Mouse (Mus musculus) heart, adult 8-10 months (tissue): ENCODE measurements at regions not wholly inside any gene's neighbourhood (a gene's known extent, or its start where the extent isn't known, plus 50 kb on each side); places are given as distances from the start of the nearest gene placed in this dataset.

Experiments
- DNase-seq: peaks from one replicate; pipeline ENCODE4 v3.0.0; 2022; ENCODE audit warnings: low spot score

DNA sequence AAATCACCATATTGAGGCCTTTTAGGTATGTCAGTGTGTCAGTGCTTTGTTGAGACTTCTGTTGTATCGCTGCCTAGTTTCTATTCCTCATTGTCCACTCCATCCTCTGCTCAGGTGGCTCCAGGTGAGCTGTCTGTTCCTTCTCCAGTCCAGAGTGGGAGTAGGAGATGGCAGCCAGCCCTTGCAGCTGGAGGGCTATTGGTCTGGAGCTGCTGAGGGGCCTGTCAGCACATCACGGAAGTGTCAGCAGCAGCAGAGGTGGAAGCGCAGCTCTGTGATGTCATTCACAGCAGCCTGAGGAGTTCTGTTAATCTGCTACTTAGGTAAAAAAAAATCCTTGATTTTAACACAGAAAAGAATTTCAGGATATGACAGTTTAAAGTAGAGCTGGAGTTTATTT is 126.0 kb upstream of the Adra1b start:
- DNase-seq, result no peak

DNA sequence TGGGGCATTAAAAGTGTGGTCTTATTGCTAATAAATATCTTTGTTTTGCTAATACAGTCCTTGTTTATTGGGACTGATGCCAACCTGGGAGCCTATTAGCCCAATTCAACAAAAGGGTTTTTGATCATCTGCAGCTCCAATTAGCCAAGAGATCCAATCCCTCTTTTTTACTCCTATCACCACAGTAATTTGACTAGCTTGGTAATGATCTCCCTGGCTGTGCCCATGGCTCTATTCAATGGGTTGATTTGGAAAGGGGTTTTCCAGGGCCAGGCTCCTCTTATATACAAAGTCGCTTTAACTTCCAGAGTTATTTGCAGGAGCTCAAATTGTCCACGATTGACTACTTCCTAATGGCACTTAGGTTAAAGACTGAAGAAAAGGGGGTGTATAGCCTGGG is 145.1 kb upstream of the Adra1b start:
- DNase-seq, result no peak

DNA sequence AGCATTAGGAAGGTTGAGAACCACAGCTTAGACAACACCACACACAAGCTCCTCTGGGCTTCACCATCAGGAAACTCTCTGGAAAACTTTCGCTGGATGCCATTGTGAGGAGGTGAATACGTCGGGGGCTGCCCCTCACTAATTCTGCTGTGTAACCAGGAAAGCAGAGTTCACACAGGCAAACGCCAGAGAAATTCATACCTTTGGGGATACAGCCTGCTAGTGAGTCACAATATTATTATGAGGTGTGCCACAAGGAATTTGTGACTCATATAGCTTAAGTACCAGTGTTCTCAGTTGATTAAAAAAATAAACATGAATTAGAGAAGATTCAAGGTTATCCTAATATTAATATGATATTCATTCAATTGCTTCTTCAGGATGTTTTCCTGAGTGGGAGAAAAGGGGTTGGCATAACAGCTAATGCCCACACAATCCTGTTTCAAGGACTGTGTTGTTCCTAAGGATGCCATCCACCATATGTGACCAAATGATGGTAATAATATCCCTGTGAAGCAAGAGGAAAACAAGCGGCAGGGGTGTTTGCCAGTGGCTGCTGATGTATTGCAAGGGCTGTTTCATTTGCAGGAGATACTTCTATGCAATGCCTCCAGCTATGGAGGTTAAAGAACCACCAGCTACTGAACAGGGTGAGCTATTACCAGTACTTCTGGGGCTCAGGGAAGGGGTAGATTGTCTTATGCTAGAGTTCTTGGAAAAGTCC is 148.4 kb upstream of the Adra1b start:
- DNase-seq, result no peak

- no peak for DNase-seq
Observed at GRCm38 (mm10) chr11:44052481-44052880, 151.5 kb upstream of the Adra1b start.

DNA sequence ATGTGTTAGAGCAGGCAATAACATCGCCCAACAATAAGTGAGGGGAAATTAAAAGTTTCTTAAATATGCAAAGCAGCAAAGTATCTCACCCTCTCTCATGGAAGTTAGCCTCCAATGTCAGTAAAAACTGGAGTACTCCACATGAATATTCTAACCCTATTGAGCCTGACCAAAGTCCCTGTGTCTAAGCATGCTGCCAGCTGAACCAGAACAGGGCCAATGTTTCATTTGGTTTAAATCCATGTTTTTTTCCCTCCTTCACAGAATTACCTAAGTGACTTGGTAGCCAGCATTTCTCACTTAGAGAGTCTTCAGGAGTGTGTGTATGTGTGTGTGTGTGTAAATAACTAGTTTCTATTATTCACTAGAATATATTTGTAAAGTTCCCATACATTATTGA is 161.4 kb upstream of the Adra1b start:
- DNase-seq, result no peak

GRCm38 (mm10) chr11:44066176-44066575 is 165.2 kb upstream of the Adra1b start:
- DNase-seq, result peak; percentile 4

DNA sequence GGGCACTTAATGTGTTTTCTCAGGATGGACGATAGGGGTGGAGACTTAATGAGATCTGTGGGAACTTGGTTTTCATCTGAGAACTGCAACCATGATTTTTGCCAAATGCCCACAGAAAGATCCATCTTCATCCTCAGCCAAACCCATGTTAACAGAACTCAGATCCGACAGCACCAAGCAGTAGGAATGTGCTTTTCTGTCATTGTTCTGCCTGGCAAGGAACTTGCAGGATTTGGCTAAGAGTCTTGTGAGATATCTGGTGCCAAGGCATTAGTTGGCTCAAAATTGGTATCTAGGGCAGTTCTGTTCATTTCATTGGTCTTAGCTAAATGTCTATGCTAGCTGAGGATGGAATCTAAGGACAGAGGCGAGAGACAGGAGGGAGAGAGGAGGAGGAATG is 182.7 kb upstream of the Adra1b start:
- no peak for DNase-seq

DNA sequence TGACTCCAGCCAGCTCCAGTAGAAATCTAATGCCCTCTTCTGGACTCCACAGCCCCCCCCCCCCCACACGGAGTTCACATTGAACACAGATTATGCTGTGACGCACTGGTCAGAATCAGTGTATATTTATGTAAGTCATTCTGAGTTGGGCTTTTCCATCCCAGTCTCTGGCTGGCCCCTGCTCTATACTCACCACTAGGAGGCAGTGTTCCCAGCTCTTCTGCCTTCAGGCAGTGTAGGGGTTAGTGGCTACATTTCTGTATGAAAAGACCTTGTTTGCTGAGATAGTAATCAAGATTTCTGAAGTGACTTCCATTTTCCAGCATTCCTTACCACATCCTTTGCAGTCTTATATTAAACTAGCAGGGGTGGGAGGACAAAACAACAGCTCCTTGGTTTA is 185.9 kb upstream of the Adra1b start:
- no peak for DNase-seq

- no peak for DNase-seq
Observed at GRCm38 (mm10) chr11:44089514-44089913, 188.5 kb upstream of the Adra1b start.

GRCm38 (mm10) chr11:44095280-44095679 is 194.3 kb upstream of the Adra1b start:
- DNase-seq, result no peak

DNA sequence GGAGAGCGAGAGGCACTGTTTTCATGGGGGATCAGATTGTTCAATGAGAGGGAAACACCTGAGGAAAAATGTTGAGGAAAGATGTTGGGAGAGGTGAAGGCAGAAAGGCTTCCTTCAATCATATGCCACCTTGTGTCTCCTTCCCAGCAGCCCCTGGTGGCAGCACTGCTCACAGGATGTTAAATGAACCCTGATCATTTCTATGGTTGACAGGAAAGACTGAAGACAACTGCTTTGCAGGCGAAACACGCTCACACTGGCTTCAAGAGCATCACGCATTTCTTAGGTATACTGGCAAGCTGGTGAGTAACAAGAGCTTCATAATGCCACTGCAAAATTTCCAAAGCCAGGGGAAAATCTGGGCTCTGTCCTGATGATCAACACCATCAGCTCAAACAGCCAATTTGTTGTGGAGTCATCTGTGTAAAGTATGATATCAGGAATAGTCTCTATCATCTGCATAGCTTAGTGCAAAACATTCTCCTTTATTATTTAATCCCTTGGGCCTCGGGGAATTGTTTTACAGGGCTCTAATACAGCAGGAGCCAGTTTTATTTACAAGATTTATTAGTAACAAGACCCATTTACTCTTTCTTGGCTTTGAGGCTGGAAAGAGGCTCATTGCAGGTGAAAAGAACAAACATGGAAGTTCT is 202.3 kb upstream of the Adra1b start:
- DNase-seq, result no peak

GRCm38 (mm10) chr11:44103841-44104191 is 202.8 kb upstream of the Adra1b start:
- DNase-seq, result no peak

DNA sequence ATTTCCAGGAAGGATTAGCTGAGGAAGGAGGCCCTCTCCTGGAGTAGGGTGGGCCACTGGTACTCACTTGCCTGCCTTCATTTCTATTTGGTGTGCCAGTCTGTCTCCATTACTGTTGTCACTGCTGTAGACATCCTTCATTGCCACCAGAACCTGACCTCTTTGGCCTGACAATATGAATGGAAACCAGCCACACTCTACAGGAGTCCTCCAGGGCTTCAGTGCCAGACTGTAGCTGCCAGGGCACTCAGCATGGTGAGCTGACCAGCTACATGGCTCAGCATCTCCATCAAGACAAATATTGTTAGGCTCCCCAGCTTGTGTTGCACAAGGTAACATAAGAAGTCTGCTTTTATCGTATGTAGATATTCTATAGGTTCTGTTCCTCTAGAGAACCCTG is 205.2 kb upstream of the Adra1b start:
- DNase-seq, result no peak

- DNase-seq, result no peak
Observed at GRCm38 (mm10) chr11:44111525-44111924, 210.5 kb upstream of the Adra1b start.

- DNase-seq, result no peak
Observed at GRCm38 (mm10) chr11:44127088-44127487, 226.1 kb upstream of the Adra1b start.

GRCm38 (mm10) chr11:44128481-44128880 is 227.5 kb upstream of the Adra1b start:
- DNase-seq, result peak; percentile 21

DNA sequence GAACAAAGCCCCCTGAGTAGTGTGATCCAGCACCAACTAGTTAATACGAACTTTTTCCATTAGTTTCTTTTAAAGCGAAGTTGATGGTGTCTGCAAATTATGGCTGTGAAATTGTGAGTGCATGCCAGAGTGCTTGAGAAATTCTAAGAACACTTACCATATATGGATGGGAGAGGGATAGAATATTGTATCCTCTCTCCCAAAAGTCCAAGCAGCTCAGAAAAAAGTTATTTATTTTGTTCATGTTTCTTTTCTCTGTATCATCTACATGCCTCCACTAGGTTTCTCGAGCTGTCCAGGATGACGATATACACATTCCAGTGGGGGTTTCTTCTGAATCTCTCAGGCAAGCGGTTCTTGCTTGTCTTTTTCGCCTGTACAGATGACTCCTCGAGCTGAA is 232.2 kb upstream of the Adra1b start:
- DNase-seq, result no peak

GRCm38 (mm10) chr11:44136024-44136423 is 235.0 kb upstream of the Adra1b start:
- DNase-seq, result no peak

- no peak for DNase-seq
Observed at GRCm38 (mm10) chr11:44142996-44143395, 242.0 kb upstream of the Adra1b start.

DNA sequence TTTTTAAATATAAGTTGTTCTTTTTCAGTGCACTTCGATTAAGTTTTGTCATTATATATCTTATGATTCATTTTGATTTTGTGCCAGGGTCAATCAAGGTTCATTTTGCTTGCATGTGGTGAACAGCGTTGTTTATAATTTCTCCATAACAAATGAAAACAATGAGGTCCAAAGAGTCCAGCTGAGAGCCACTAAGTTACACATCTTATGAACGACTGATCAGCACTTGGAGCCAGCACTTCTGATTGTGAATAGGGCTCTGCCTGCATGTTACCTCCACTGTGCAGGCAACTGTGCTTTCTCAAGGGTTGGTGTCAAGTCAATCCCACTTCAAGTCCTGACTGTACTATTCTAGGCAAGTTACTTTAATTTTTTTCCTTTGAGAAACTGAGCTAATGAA is 243.5 kb upstream of the Adra1b start:
- DNase-seq, result no peak

DNA sequence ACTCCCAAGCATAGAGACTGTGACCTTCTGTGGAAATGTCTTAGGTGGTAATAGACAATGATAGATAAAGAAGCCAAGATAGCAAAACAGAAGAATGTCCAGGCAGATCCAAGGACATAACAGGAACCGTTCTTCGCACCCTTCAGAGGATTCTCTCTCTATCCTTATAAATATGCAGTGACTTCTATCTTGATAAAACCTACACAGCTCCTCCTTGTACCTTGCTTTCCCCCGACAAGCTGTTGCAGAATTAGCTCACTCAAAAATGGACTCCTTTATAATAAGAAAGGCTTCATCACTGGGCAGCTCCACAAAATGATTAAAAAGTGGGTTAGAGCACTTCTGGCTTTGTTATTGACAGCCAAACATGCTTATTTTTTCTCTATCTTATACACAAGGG is 245.4 kb upstream of the Adra1b start:
- DNase-seq, result no peak

DNA sequence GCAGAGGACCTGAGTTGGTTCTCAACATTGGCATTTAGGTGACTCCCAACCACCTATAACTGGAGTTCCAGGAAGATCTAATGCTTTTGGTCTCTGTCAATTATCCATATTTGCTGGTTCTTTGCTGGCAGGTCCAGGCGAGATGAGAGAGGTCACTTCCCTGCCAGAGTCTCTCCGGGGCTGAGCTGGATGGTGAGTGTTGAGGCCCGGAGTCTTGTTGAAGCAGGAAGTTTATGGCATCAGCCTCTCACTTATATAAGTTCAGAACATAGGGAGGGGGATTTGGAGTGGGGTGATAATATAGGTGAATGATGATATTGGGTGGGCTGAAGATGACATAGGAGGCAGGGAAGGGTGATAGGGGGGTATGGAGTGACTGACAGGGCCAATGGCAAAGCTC is 246.3 kb upstream of the Il12b start:
- DNase-seq, result no peak

GRCm38 (mm10) chr11:44155591-44155990 is 244.3 kb upstream of the Il12b start:
- DNase-seq, result peak; percentile 2

- DNase-seq, result peak; percentile 41
Observed at GRCm38 (mm10) chr11:44156081-44156480, 243.8 kb upstream of the Il12b start.
